Mouse (Mus musculus) small intestine, adult 2 months (tissue): ENCODE measurements around the gene Tas2r138.

Source experiments
- CTCF ChIP-seq: fragments of 200-500 bp; IDR thresholded peaks from 2 replicates; pipeline ENCODE4 v1.5.1; 2012; ENCODE audit warnings: low read depth, mild to moderate bottlenecking, control low read depth, inconsistent platforms, low read length, moderate library complexity, mixed read lengths; ENCODE audit not compliant: insufficient replicate concordance, insufficient read length; ENCODE audit errors: extremely low read depth
- POLR2A ChIP-seq: fragments of 200-500 bp; IDR thresholded peaks from 2 replicates; pipeline ENCODE4 v1.6.1; 2012; ENCODE audit warnings: low read depth, mild to moderate bottlenecking, control low read depth, inconsistent platforms, low read length, moderate library complexity

- TF ChIP-seq CTCF = no peak
- no peak for TF ChIP-seq POLR2A
Measured at GRCm38 (mm10) chr6:40637755-40638154, 24.6 kb upstream of the Tas2r138 start.
